Mouse (Mus musculus): ENCODE data around the gene Neurl1a. TPM values are rescaled to one million over a fixed set of nuclear protein-coding genes. Genes with fewer than 3 reads are reported as not detected.

Neurl1a gene
- polyA plus RNA-seq, 1 experiment from 2014 or later, result 6.5 TPM

DNA sequence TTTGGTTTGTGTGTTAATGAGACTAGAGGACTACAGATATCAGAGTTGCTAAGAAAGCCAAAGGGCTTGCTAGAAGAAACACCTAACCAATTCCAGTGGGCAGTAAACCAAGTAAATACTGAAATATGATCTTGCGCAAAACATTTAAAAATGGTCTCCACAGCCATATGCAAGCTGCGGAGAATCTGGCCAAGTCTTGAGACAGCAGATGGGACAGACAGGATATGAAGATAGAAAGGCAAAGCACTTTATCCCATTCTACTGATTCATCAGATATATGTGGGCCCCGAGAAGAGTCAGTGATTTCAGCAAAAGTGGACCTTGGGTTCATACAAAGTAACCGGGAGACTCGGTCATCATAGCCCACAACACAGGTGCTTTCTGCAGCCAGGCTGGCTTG, 13.5 kb downstream of the Neurl1a start:
- Histone ChIP-seq H3K27ac (no peak overlapping the region), H3K27me3 (no peaks in the 10 kb centered on the region), H3K4me2 (no peak overlapping the region), H3K36me3 (no peaks in the 10 kb centered on the region), H3K9ac (no peak overlapping the region), H3K4me1 (no peaks in the 10 kb centered on the region), H3K9me3 (replicated peaks) (no peaks in the 10 kb centered on the region), H3K4me3 (replicated peaks) (no peak overlapping the region)
- 93% methylated on average over 5 of the region's 5 CpGs for WGBS
- no peak for ATAC-seq (replicated peaks; ENCODE audit: low FRiP score)

DNA sequence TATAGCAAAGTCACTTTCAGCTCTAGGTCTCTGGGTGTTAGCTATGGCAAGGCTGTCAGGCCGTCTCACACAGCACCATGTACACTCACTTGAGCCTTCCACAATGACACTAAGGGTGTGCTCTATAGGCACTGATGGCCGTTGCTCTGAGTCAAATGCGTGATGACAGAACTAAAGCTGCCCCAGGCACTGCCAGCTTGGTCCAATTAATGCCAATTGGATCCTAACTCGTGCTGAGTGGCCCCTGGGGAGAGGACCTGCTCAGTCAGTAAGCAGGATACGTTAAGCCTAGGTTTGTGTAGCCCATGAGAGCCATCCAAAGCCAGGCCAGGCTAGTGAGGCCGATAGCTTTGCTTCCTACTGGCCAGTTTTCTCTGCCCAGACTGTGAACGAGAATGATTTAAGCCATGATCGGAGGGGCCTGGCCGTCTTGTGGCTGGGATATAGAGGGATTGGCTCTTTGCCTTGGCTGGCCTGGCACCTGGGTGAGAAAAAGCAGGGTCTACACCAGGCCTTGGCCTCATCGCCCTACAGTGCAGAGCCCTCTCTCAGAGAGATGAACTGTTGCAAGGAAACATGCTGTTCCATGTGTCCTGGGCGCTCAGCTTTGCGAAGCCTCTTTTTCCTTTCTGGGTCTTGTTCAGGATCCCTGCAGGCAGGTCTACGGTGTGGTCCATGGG, 20.2 kb downstream of the Neurl1a start:
- ATAC-seq (replicated peaks; ENCODE audit: low FRiP score), result no peak

DNA sequence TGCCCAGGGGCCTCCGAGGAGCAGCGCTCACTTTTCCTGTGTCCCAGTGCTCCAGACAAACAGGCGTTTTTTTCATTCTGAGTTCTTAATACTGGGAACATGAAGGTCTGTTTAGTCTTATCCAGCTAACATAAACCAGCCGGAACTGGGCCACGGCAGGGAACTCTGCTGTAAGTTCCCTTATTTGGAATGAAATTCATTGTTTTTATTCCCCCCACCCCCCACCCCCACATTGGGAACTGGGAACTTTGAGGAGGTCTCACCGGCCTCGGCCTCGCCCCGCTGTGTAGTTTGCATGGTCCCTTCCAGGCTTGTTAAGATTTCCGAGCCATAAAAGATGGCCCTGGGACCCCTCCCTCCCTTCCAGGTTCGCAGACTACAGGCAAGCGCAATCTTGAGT, 23.4 kb downstream of the Neurl1a start:
- H3K9me3 ChIP-seq (replicated peaks), result no peaks in the 10 kb centered on the region
- no peak overlapping the region for H3K4me3 ChIP-seq (replicated peaks)
- H3K36me3 ChIP-seq, result no peaks in the 10 kb centered on the region
- peak overlapping the region; percentile 56 for H3K27ac ChIP-seq
- 33% methylated on average over 12 of the region's 12 CpGs for WGBS
- no peak overlapping the region for H3K9ac ChIP-seq
- H3K4me1 ChIP-seq, result peaks cover 15% of the 10 kb centered on the region
- no peak overlapping the region for H3K4me2 ChIP-seq
- no peaks in the 10 kb centered on the region for H3K27me3 ChIP-seq
- ATAC-seq (replicated peaks; ENCODE audit: low FRiP score), result peak; percentile 22; the same call in 1 of the 2 replicates

More for the DNA sequence above, 20.2 kb downstream of the Neurl1a start:
- Histone ChIP-seq H3K9ac (no peak overlapping the region), H3K27me3 (no peaks in the 10 kb centered on the region), H3K4me3 (replicated peaks) (no peak overlapping the region), H3K4me2 (no peak overlapping the region), H3K4me1 (peaks cover 15% of the 10 kb centered on the region), H3K36me3 (no peaks in the 10 kb centered on the region), H3K9me3 (replicated peaks) (no peaks in the 10 kb centered on the region), H3K27ac (no peak overlapping the region)
- 85% methylated on average over 13 of the region's 13 CpGs for WGBS

DNA sequence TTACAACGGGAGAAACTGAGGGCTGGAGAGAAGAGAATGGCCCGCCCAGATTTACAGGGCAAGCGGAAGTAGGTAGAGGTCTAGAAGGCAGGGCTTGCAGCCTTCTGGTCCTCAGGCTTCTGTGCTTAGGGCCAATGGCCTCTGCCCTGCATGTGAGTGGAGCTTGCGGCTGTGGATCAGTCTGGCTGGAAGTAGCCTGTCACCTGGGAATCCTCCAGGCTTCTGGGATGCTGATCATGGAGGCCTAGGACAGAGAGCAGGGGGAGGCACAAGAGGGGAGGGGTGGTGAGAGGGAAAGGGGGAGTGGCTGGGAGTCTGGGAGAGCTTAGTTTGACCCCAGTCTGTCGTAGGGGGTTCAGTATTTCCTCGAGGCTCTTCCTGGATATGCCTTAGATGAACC, 23.8 kb downstream of the Neurl1a start:
- Histone ChIP-seq H3K36me3 (no peaks in the 10 kb centered on the region), H3K4me3 (replicated peaks) (no peak overlapping the region), H3K9ac (no peak overlapping the region), H3K4me1 (peaks cover 15% of the 10 kb centered on the region), H3K27me3 (no peaks in the 10 kb centered on the region), H3K27ac (no peak overlapping the region), H3K4me2 (no peak overlapping the region), H3K9me3 (replicated peaks) (no peaks in the 10 kb centered on the region)
- ATAC-seq (replicated peaks; ENCODE audit: low FRiP score), result no peak; the same call in 1 of the 2 replicates
- 52% methylated on average over 6 of the region's 6 CpGs for WGBS

DNA sequence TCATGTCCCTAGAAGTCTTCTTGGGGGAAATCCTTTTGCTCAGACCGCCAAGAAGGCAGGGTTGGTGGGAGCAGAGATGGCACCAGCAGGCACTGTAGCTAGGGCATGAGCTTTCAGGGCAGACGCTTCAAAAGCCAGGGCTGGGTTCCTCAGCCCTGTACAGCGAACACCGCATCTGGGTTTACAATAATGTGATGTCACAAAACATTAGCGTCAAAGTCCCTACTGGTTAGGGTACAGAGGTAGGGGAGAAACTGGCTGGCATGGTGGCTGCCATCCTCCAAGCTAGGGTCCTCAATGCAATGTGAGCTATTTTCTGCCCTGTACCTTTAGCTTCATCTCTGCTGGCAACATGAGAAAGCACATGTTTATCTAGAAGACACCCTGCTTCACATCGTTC, 24.4 kb downstream of the Neurl1a start:
- no peak overlapping the region for H3K4me3 ChIP-seq (replicated peaks)
- no peak overlapping the region for H3K4me2 ChIP-seq
- WGBS, result 93% methylated on average over 6 of the region's 6 CpGs

DNA sequence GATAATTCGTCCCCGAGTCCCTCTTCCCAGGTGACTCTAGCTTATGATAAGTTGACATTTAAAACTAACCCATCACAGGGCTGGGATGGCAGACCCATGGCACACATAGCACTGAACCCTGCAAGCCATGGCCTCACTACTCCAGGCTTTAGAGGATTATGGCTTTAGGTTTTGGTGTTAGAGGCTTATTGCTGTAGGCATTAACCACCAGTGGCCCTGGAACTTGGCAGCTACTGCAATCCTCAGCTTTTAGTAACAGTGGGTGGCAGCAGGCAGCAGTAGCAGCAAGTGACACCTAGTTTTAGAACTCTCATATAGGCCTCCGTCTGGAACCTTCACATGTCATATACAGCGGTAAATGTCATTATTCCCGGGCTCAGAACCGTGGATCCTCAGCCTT, 26.0 kb downstream of the Neurl1a start:
- no peak for ATAC-seq (replicated peaks; ENCODE audit: low FRiP score)
- no peaks in the 10 kb centered on the region for H3K36me3 ChIP-seq
- H3K9me3 ChIP-seq (replicated peaks), result no peaks in the 10 kb centered on the region
- no peak overlapping the region for H3K4me2 ChIP-seq
- H3K4me1 ChIP-seq, result peaks cover 15% of the 10 kb centered on the region
- H3K9ac ChIP-seq, result no peak overlapping the region
- WGBS, result 87% methylated on average over 6 of the region's 6 CpGs
- H3K4me3 ChIP-seq (replicated peaks), result no peak overlapping the region
- H3K27ac ChIP-seq, result no peak overlapping the region
- no peaks in the 10 kb centered on the region for H3K27me3 ChIP-seq

More for the DNA sequence above, 24.4 kb downstream of the Neurl1a start:
- Histone ChIP-seq H3K9me3 (replicated peaks) (no peaks in the 10 kb centered on the region), H3K27ac (no peak overlapping the region), H3K9ac (no peak overlapping the region), H3K27me3 (no peaks in the 10 kb centered on the region), H3K4me1 (peaks cover 15% of the 10 kb centered on the region), H3K36me3 (no peaks in the 10 kb centered on the region)
- ATAC-seq (replicated peaks; ENCODE audit: low FRiP score), result no peak

DNA sequence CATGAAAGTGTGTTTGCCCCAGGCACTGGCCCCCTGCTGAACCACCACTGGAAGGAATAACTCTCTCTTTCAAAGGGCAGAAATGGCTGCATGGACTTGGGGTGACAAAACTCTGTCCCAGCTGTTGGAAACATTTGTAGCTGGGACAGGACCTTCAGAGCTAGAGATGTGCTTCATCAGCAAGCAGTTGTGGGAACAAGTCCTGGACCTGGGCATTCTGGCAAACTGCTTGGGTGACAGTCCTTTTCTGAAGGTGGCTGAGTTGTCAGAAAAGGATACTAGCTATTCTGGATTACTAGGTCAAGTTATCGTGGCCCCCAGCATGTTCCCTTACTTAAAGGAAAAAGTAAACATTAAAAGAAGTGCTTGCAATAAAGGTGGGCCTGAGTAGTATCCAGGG, 27.5 kb downstream of the Neurl1a start:
- Histone ChIP-seq H3K4me3 (replicated peaks) (no peak overlapping the region), H3K9ac (no peak overlapping the region), H3K36me3 (no peaks in the 10 kb centered on the region), H3K4me1 (peaks cover 15% of the 10 kb centered on the region), H3K27me3 (no peaks in the 10 kb centered on the region), H3K27ac (no peak overlapping the region), H3K4me2 (no peak overlapping the region), H3K9me3 (replicated peaks) (no peaks in the 10 kb centered on the region)
- 90% methylated on average over 1 of the region's 1 CpGs for WGBS
- ATAC-seq (replicated peaks; ENCODE audit: low FRiP score), result no peak

DNA sequence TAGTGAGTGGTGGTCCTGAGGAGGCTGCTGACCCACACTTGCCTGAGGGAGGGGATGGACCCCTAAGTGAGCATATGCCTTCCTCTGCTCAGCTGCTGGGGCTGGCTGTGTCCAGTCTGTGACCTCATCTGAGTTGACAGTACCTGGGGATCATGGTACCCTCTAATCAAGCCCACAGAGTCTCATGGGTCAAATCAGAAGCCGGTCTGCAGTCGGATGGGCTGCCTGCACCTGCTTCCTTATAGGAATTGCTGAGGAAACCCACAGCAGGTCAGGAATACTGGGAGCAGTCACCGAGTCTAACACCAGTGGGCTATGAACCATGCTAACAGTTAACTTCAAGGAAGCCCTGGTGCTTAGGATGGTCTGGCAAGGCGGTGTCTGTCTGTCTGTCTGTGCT, 31.8 kb downstream of the Neurl1a start:
- Histone ChIP-seq H3K27ac (no peak overlapping the region), H3K27me3 (no peaks in the 10 kb centered on the region), H3K4me1 (no peaks in the 10 kb centered on the region), H3K4me3 (replicated peaks) (no peak overlapping the region), H3K9ac (no peak overlapping the region), H3K36me3 (no peaks in the 10 kb centered on the region), H3K4me2 (no peak overlapping the region), H3K9me3 (replicated peaks) (no peaks in the 10 kb centered on the region)
- WGBS, result 95% methylated on average over 4 of the region's 4 CpGs
- ATAC-seq (replicated peaks; ENCODE audit: low FRiP score), result no peak

DNA sequence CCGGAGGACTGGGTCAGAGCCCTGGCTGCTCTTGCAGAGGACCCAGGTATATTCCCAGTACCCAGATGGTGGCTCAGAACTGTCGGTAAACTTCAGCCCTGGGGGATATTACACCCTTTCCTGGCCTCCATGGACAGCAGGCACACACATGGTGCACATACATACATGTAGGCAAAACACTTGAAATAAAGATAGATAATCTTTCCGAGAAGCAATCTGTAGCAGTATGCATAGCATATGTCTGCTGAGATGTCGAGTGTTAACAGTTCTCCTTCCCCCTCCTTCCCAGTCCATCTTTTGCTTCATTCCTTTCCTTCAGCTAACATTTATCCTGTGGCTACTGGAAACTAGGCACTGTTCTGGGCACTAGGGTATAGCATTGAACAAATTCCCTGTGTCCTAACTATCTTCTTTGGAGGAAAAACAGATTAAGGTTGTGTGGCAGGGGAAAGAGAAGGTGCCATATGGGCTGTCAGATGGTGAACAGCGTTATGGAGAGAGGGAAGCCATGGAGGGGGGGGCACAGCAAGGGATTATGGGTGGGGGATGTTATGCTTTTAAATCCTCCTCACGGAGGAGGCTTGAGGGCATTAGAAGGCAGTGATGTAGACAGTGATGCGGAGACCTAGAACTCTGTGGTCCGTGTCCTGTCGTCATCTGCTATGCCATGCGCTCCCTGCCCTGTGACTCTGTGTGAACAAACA, 33.1 kb downstream of the Neurl1a start:
- no peaks in the 10 kb centered on the region for H3K36me3 ChIP-seq
- no peak for ATAC-seq (replicated peaks; ENCODE audit: low FRiP score)
- WGBS, result 76% methylated on average over 10 of the region's 10 CpGs

DNA sequence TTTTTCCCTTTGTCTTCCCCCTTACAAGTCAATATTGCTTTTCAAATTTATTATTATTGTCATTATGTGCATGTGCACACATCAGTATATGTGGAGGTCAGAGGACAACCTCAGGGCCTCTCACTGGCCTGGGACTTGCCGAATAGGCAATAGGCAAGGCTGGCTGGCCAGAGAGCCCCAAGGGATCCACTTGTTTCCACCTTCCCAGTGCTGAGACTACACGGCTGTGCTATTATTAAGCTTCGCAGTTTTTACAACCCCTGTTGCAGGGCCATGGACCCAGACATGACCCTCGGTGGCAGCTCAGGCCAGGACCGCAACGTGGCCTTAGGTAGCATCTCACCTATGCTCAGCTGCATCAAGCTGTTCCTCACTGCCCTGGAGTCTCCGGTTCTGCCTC, 33.8 kb downstream of the Neurl1a start:
- H3K4me2 ChIP-seq, result no peak overlapping the region
- no peak overlapping the region for H3K4me3 ChIP-seq (replicated peaks)
- 82% methylated on average over 7 of the region's 7 CpGs for WGBS
- no peak overlapping the region for H3K9ac ChIP-seq
- no peak for ATAC-seq (replicated peaks; ENCODE audit: low FRiP score)
- no peak overlapping the region for H3K27ac ChIP-seq
- no peaks in the 10 kb centered on the region for H3K36me3 ChIP-seq
- no peaks in the 10 kb centered on the region for H3K27me3 ChIP-seq
- H3K4me1 ChIP-seq, result no peaks in the 10 kb centered on the region
- no peaks in the 10 kb centered on the region for H3K9me3 ChIP-seq (replicated peaks)

More for the DNA sequence above, 33.1 kb downstream of the Neurl1a start:
- Histone ChIP-seq H3K9ac (no peak overlapping the region), H3K9me3 (replicated peaks) (no peaks in the 10 kb centered on the region), H3K4me3 (replicated peaks) (no peak overlapping the region), H3K27ac (no peak overlapping the region), H3K27me3 (no peaks in the 10 kb centered on the region), H3K4me1 (no peaks in the 10 kb centered on the region), H3K4me2 (no peak overlapping the region)

DNA sequence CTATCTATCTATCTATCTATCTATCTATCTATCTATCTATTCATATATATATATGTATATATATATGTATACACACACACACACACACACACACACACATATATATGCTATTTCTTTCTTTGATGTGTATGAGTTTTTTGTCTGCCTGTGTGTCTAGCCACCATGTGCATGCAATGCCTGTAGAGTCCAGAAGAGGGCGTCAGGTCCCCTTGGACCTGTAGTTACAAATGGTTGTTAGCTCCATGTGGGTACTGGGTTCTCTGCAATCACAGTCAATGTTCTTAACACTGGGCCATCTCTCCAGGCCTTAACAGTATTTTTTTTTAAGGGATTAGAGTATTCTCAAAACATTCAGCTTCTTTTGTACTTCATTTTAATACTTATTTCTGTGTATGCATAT, 34.9 kb downstream of the Neurl1a start:
- H3K36me3 ChIP-seq, result no peaks in the 10 kb centered on the region
- H3K4me2 ChIP-seq, result no peak overlapping the region
- 73% methylated on average over 1 of the region's 1 CpGs for WGBS
- no peak overlapping the region for H3K9ac ChIP-seq
- no peak overlapping the region for H3K27ac ChIP-seq
- ATAC-seq (replicated peaks; ENCODE audit: low FRiP score), result no peak
- H3K27me3 ChIP-seq, result no peaks in the 10 kb centered on the region
- H3K4me1 ChIP-seq, result no peaks in the 10 kb centered on the region
- no peak overlapping the region for H3K4me3 ChIP-seq (replicated peaks)
- no peaks in the 10 kb centered on the region for H3K9me3 ChIP-seq (replicated peaks)

DNA sequence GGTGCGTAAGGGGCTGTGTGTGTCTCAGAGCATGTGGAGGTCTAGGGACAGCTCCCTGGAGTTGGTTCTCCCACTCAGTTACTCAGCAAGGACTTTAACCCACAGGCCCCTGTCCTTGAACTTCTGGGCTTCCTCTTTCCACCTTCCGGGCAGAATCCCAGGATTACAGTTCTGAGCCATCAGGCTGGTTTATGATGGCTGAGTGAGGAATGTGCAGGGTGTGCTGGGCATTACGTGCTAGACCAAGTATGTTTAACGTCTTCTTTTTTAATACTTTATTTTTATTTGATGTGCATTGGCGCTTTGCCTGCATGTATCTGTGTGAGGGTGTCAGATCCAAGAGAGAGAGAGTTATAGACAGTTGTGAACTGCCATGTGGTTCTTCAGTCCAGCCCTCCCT, 38.1 kb downstream of the Neurl1a start:
- H3K9ac ChIP-seq, result no peak overlapping the region
- H3K27ac ChIP-seq, result no peak overlapping the region
- no peaks in the 10 kb centered on the region for H3K27me3 ChIP-seq
- no peaks in the 10 kb centered on the region for H3K9me3 ChIP-seq (replicated peaks)
- no peaks in the 10 kb centered on the region for H3K4me1 ChIP-seq
- H3K4me3 ChIP-seq (replicated peaks), result no peak overlapping the region
- H3K4me2 ChIP-seq, result no peak overlapping the region
- no peaks in the 10 kb centered on the region for H3K36me3 ChIP-seq
- ATAC-seq (replicated peaks; ENCODE audit: low FRiP score), result no peak
- 83% methylated on average over 5 of the region's 5 CpGs for WGBS

All from kidney, embryonic 15.5 days (tissue).